Mouse (Mus musculus): Measurements from ENCODE around the gene Olfr292. TPM values are rescaled to one million over a fixed set of nuclear protein-coding genes. Genes with fewer than 3 reads are reported as not detected.

Gene Olfr292
- total RNA-seq (2021): not detected
- long read RNA-seq, experiment 1: 0 reads
- long read RNA-seq, experiment 2: 0 reads

DNA sequence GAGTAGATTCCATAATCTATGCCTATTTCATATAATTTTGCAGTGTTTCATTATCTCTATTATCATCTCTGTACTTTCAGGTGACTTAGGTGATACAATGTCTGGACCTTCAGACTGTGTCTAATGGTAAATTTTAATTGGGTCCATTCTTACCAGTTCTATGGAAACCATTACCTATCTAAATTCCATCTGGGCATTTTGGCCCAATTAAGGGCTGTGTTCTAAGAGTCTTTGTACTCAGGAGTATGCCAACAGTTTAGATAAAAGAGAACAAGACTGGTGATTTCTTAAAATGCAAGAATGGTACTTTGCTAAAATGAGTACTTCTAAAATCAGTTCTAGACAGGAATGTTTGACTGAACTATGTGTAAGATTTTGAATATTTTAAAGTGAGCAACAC, at the start of gene Olfr292:
Gene Olfr292 (plus strand): TSS at position 301 of the 400 bp plus-strand sequence.
- intact Hi-C loops (cut with DNase I; ENCODE audit: low total_unique reads): no loop called here
- no peak for DNase-seq

DNA sequence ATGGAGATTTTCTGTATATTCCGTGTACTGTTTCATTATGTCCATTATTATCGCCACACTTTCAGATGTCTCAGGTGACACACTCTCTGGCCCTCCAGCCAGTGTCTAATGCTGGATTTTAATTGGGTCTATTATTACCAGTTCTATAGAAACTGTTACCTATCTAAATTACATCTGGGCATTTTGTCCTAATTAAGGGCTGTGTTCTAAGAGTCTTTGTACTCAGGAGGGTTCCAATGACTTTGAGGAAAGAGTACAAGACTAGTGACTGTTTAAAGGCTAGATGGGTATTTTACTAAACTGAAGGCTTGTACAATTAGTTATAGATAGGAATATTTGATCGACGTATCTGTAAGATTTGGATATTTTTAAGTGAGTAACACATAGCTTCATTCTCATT, 39.4 kb upstream of the Olfr292 start, which contains the start of gene Olfr293:
Gene Olfr293 (plus strand): TSS at position 301 of the 400 bp plus-strand sequence.
- intact Hi-C loops (cut with DNase I; ENCODE audit: low total_unique reads): no loop called here
- DNase-seq: no peak

DNA sequence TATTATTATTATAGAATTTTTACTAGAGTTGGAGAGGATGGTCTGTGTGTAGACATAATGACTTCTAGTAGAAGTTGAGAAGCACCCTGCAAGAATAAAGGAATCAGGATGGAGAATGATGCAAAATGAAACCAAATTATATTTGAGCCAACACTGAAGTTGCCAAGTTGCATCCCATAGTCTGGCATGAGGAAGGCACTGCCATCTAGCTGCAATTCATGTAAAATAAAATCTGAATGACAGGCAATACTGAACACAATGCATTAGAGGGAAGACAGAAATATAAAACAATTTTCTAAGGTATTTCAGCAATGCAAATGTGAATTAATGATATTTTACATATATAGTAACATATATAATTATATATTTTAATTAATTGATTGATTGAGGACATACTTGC, 36.9 kb downstream of the Olfr292 start:
- DNase-seq: no peak
- intact Hi-C loops (cut with DNase I; ENCODE audit: low total_unique reads): no loop called here

Other genes starting within 250 kb of the Olfr292 start
- not detected for gene Olfr299, start 228.4 kb upstream of the Olfr292 start, total RNA-seq (2021)
- not detected for gene Olfr298, start 195.8 kb upstream of the Olfr292 start, total RNA-seq (2021)
- not detected for gene Olfr297, start 168.4 kb upstream of the Olfr292 start, total RNA-seq (2021)
- gene Olfr295, start 104.5 kb upstream of the Olfr292 start, total RNA-seq (2021): not detected
- gene Olfr294, start 71.7 kb upstream of the Olfr292 start, total RNA-seq (2021): not detected
- gene Olfr293, start 39.3 kb upstream of the Olfr292 start, total RNA-seq (2021): not detected
- gene Folh1, start 87.6 kb downstream of the Olfr292 start, total RNA-seq (2021): under 1 TPM in 1 of 2 experiments, not detected in 1; 0.10 TPM
- gene Vmn2r77, start 106.7 kb downstream of the Olfr292 start, total RNA-seq (2021): not detected
- gene Vmn2r78, start 226.8 kb downstream of the Olfr292 start, total RNA-seq (2021): not detected

All from gastrocnemius, postnatal 14 days (tissue).